Mouse (Mus musculus): ENCODE results near the gene Kctd18.
A peak's percentile ranks its signal among the peaks of the same experiment; 100 is the strongest.
"Not testable (repeated sequence)": the region's sequence is repeated elsewhere in the genome, so short reads cannot be mapped to it uniquely, and the experiment has no call there.

The Kctd18 gene

GRCm38 (mm10) chr1:58018856-58019255 lies at the start of gene Kctd18:
Kctd18 (minus strand) TSS chr1:58018956.
- no peak for ATAC-seq (ENCODE audit: low TSS enrichment)

GRCm38 (mm10) chr1:58065606-58066005 lies 46.9 kb upstream of the Kctd18 start:
- ATAC-seq (ENCODE audit: low TSS enrichment): no peak

- ATAC-seq (ENCODE audit: low TSS enrichment): no peak
Observed at GRCm38 (mm10) chr1:58065151-58065550, 46.4 kb upstream of the Kctd18 start.

GRCm38 (mm10) chr1:58062131-58062530 lies 43.4 kb upstream of the Kctd18 start:
- no peak for ATAC-seq (ENCODE audit: low TSS enrichment)

GRCm38 (mm10) chr1:58058846-58059245 lies 40.1 kb upstream of the Kctd18 start:
- no peak for ATAC-seq (ENCODE audit: low TSS enrichment)

GRCm38 (mm10) chr1:58056939-58057338 lies 38.2 kb upstream of the Kctd18 start:
- 0 out of 2 replicates have a peak, but pooled peaks have one; percentile 4 for ATAC-seq (ENCODE audit: low TSS enrichment)

GRCm38 (mm10) chr1:58056074-58056807 lies 37.5 kb upstream of the Kctd18 start:
- ATAC-seq (ENCODE audit: low TSS enrichment): no peak

GRCm38 (mm10) chr1:58055598-58055997 lies 36.8 kb upstream of the Kctd18 start:
- ATAC-seq (ENCODE audit: low TSS enrichment): no peak

- ATAC-seq (ENCODE audit: low TSS enrichment): no peak
Observed at GRCm38 (mm10) chr1:58049126-58049525, 30.4 kb upstream of the Kctd18 start.

GRCm38 (mm10) chr1:58046721-58047290 lies 28.1 kb upstream of the Kctd18 start:
- ATAC-seq (ENCODE audit: low TSS enrichment): no peak

GRCm38 (mm10) chr1:58045546-58045945 lies 26.8 kb upstream of the Kctd18 start:
- peak; percentile 42 for ATAC-seq (ENCODE audit: low TSS enrichment)

- no peak for ATAC-seq (ENCODE audit: low TSS enrichment)
Observed at GRCm38 (mm10) chr1:58045076-58045475, 26.3 kb upstream of the Kctd18 start.

- ATAC-seq (ENCODE audit: low TSS enrichment): not testable (repeated sequence)
Observed at GRCm38 (mm10) chr1:58037306-58037705, 18.6 kb upstream of the Kctd18 start.

- ATAC-seq (ENCODE audit: low TSS enrichment): peak; percentile 73
Observed at GRCm38 (mm10) chr1:58031160-58031769, 12.5 kb upstream of the Kctd18 start.

- peak; percentile 41 for ATAC-seq (ENCODE audit: low TSS enrichment)
Observed at GRCm38 (mm10) chr1:58030156-58030871, 11.6 kb upstream of the Kctd18 start.

GRCm38 (mm10) chr1:58029636-58030117 lies 10.9 kb upstream of the Kctd18 start, which contains the start of gene Aox1:
Aox1 (plus strand) TSS chr1:58029931.
- ATAC-seq (ENCODE audit: low TSS enrichment): peak; percentile 79

- no peak for ATAC-seq (ENCODE audit: low TSS enrichment)
Observed at GRCm38 (mm10) chr1:58027707-58028106, 9.0 kb upstream of the Kctd18 start.

- ATAC-seq (ENCODE audit: low TSS enrichment): not testable (repeated sequence)
Observed at GRCm38 (mm10) chr1:58006388-58006787, 12.4 kb downstream of the Kctd18 start.

- ATAC-seq (ENCODE audit: low TSS enrichment): no peak
Observed at GRCm38 (mm10) chr1:57998146-57998545, 20.6 kb downstream of the Kctd18 start.

- ATAC-seq (ENCODE audit: low TSS enrichment): peak; percentile 67
Observed at GRCm38 (mm10) chr1:57996133-57996615, 22.6 kb downstream of the Kctd18 start.

GRCm38 (mm10) chr1:57995432-57996132 lies 23.2 kb downstream of the Kctd18 start, which contains the start of gene Sgo2a:
Sgo2a (plus strand) TSS chr1:57995971.
- ATAC-seq (ENCODE audit: low TSS enrichment): peak; percentile 100
